Mouse (Mus musculus): ENCODE data around the gene Ifrd1.

DNA sequence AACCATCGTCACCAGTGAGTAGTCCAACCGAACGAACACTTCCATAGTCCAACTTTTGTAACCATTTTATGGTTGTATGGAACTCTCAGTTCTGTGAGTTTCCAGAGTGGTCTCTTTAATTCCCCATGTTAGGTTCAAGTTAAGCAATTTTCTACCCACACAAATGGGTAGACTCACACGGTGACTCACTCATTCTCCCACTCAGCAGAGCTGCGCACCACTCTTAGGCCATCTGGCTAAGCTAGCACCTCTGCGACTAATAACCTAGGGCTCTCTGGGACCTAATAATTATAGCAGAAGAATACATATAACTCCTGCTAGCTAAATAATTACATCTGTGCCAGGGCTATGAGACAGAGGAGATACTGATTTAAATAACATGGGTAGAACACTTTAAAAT is 14.7 kb upstream of the Ifrd1 start:
- TF ChIP-seq CTCF (IDR thresholded peaks at IDR 0.05; ENCODE audit: low read depth, low read length) (no peak), EP300 (IDR thresholded peaks at IDR 0.05; ENCODE audit: insufficient read depth, low read depth, low read length) (no peak)
